Mouse (Mus musculus): ENCODE results near the gene Ip6k1.

Ip6k1 gene

DNA sequence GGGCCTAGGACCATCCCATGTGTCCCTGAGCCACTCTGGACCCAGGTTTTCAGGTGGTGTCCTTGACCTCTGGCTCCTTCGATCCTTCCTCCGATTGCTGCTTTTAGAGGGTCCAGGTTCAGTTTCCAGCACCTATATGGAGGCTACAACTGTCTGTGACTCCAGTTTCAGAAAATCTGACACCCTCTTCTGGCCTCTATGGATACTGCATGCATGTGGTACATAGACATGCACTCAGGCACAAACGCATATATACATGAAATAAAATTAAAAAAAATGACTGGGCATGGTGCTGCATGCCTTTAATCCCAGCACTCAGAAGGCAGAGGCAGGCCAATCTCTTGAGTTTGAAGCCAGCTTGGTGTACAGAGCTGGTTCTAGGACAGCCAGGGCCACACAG is 25.6 kb downstream of the Ip6k1 start:
- no peaks in the 10 kb centered on the region for H3K9me3 ChIP-seq (ENCODE audit: low read length)
- TF ChIP-seq CTCF (conservative IDR thresholded peaks at IDR 0.05; ENCODE audit: low read length) (peak; percentile 31; the same call in 1 of the 2 replicates), NANOG (IDR thresholded peaks at IDR 0.05; ENCODE audit: borderline replicate concordance, low read length) (no peak)
- no peaks in the 10 kb centered on the region for H3K27me3 ChIP-seq (ENCODE audit: insufficient read depth, low read length)
- H3K4me1 ChIP-seq (replicated peaks; ENCODE audit: low read depth, low read length), result peaks cover 45% of the 10 kb centered on the region
- H3K4me3 ChIP-seq (replicated peaks; ENCODE audit: low read length), result no peak overlapping the region
- peaks cover 60% of the 10 kb centered on the region for H3K36me3 ChIP-seq (ENCODE audit: insufficient read depth, low read length)

GRCm38 (mm10) chr9:108032126-108032525 is 29.8 kb downstream of the Ip6k1 start:
- 0 out of 2 replicates have a peak overlapping the region, but pooled peaks have one; percentile 26 for H3K4me3 ChIP-seq (replicated peaks; ENCODE audit: low read length)
- TF ChIP-seq CTCF (conservative IDR thresholded peaks at IDR 0.05; ENCODE audit: low read length) (no peak), NANOG (IDR thresholded peaks at IDR 0.05; ENCODE audit: borderline replicate concordance, low read length) (no peak), POU5F1 (IDR thresholded peaks at IDR 0.05; ENCODE audit: borderline replicate concordance, low read length) (no peak)
- peaks cover 57% of the 10 kb centered on the region for H3K36me3 ChIP-seq (ENCODE audit: insufficient read depth, low read length)
- no peaks in the 10 kb centered on the region for H3K27me3 ChIP-seq (ENCODE audit: insufficient read depth, low read length)
- peaks cover 56% of the 10 kb centered on the region for H3K4me1 ChIP-seq (replicated peaks; ENCODE audit: low read depth, low read length)
- H3K9me3 ChIP-seq (ENCODE audit: low read length), result no peaks in the 10 kb centered on the region

GRCm38 (mm10) chr9:108035331-108036156 is 33.2 kb downstream of the Ip6k1 start:
- Histone ChIP-seq H3K27me3 (ENCODE audit: insufficient read depth, low read length) (no peaks in the 10 kb centered on the region), H3K36me3 (ENCODE audit: insufficient read depth, low read length) (peaks cover 61% of the 10 kb centered on the region)

DNA sequence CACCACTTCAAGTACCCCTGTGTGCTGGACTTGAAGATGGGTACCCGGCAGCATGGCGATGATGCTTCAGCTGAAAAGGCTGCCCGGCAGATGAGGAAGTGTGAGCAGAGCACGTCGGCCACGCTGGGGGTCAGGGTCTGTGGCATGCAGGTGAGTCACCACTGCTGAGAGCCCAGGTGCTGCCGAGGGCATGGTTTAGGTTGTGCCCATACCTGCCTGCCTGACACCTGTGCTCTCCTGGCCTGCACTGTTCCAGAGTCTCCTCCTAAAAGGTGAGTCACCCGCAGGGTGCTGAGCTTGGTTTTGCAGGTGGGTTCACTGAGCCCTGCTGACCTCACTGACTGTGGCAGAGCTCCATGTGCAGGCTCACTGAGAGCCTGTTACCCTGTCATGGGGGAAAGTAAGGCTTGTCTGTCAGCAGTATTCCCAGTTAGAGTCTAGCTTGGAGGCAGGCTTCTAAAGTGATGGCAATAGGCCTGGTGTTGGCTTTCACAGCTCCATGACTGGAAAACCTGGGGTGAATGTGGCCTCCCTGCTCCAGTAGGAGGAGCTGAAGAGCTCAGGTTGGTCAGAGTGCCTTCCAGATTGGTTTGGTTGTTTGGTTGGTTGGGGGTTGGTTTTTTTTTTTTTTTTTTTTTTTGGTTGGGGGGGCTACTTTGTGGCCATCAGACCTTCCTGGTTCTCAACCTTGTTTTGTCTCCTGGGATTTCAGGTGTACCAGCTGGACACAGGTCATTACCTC is 42.6 kb downstream of the Ip6k1 start:
- no peak overlapping the region for H3K4me3 ChIP-seq (replicated peaks; ENCODE audit: low read length)
- no peaks in the 10 kb centered on the region for H3K9me3 ChIP-seq (ENCODE audit: low read length)
- peak; percentile 56 for TF ChIP-seq CTCF (conservative IDR thresholded peaks at IDR 0.05; ENCODE audit: low read length)
- TF ChIP-seq POU5F1 (IDR thresholded peaks at IDR 0.05; ENCODE audit: borderline replicate concordance, low read length), result no peak
- TF ChIP-seq NANOG (IDR thresholded peaks at IDR 0.05; ENCODE audit: borderline replicate concordance, low read length), result no peak
- H3K4me1 ChIP-seq (replicated peaks; ENCODE audit: low read depth, low read length), result peaks cover 47% of the 10 kb centered on the region
- peaks cover 67% of the 10 kb centered on the region for H3K36me3 ChIP-seq (ENCODE audit: insufficient read depth, low read length)
- no peaks in the 10 kb centered on the region for H3K27me3 ChIP-seq (ENCODE audit: insufficient read depth, low read length)

More at GRCm38 (mm10) chr9:108035331-108036156, 33.2 kb downstream of the Ip6k1 start:
- TF ChIP-seq POU5F1 (IDR thresholded peaks at IDR 0.05; ENCODE audit: borderline replicate concordance, low read length) (no peak), CTCF (conservative IDR thresholded peaks at IDR 0.05; ENCODE audit: low read length) (no peak), NANOG (IDR thresholded peaks at IDR 0.05; ENCODE audit: borderline replicate concordance, low read length) (no peak)
- Histone ChIP-seq H3K4me1 (replicated peaks; ENCODE audit: low read depth, low read length) (peaks cover 42% of the 10 kb centered on the region), H3K9me3 (ENCODE audit: low read length) (no peaks in the 10 kb centered on the region), H3K4me3 (replicated peaks; ENCODE audit: low read length) (no peak overlapping the region)

DNA sequence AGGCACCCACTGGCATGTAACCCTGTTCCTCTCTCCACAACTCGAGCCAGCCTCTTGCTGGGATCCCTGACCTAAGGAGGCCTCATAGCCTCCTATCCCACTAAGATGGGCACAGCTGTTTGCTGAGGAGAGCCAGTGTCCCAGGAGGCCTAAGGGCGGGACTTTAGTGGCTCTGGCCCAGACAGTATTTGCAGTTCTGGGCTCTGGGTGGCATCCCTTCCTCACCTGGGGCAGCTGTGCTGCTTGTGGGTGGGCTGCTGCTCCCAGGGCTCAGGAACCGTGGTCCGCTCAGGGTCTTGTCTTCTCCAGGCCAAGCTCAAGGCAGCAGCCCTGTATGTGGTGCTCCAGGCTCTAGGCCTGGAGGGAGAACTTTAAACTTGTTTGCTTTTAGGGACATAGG is 44.3 kb downstream of the Ip6k1 start:
- H3K4me3 ChIP-seq (replicated peaks; ENCODE audit: low read length), result no peak overlapping the region
- no peaks in the 10 kb centered on the region for H3K27me3 ChIP-seq (ENCODE audit: insufficient read depth, low read length)
- H3K36me3 ChIP-seq (ENCODE audit: insufficient read depth, low read length), result peaks cover 72% of the 10 kb centered on the region
- no peaks in the 10 kb centered on the region for H3K9me3 ChIP-seq (ENCODE audit: low read length)
- TF ChIP-seq POU5F1 (IDR thresholded peaks at IDR 0.05; ENCODE audit: borderline replicate concordance, low read length) (no peak), CTCF (conservative IDR thresholded peaks at IDR 0.05; ENCODE audit: low read length) (no peak), NANOG (IDR thresholded peaks at IDR 0.05; ENCODE audit: borderline replicate concordance, low read length) (no peak)
- peaks cover 64% of the 10 kb centered on the region for H3K4me1 ChIP-seq (replicated peaks; ENCODE audit: low read depth, low read length)

DNA sequence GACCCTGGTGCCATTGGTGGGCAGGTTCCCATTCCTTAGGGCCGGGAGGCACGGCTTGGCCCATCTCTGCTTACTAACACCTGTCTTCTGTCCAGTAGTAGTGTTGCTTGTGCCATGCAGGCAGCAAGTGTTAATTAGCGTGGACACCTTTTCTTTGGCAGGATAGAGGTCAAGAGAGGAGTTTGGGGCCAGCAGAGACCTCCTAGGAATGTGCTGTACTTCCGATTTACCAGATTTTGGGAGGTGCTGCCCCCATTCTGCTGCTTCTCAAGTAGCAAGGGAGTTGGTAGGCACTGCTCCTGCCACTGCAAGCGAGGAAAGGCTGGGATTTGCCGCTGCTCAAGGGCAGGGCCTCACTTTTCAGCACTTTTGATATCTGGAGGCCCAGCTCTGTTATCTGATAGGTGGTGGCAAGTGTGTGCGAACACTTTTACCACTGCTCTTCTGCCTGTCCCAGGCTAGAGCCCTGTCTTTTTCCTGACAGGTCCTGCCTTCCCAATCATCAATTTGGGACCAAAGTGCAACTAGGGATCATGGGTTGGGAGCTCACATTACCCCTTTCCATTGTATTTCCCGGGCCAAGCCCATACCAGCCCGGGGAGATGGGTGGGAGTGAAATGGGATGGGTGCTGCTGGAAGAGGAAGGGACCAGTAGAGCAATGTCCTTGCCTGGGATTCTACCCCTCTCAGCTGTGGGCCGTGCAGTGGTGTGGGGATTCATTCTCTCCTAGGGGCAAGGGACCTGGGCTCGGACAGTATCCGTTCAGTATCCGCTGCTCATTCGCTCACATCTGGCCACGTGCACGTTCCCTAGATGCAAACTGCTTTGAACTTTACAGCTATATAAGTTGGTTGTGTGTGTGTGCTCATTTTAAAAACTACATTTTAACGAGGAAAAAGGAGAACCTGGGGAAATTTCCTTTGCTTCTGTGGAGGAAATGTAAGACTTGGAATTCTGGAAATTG is 45.6 kb downstream of the Ip6k1 start:
- TF ChIP-seq NANOG (IDR thresholded peaks at IDR 0.05; ENCODE audit: borderline replicate concordance, low read length), result no peak
- TF ChIP-seq CTCF (conservative IDR thresholded peaks at IDR 0.05; ENCODE audit: low read length), result no peak
- no peak for TF ChIP-seq POU5F1 (IDR thresholded peaks at IDR 0.05; ENCODE audit: borderline replicate concordance, low read length)
- Histone ChIP-seq H3K27me3 (ENCODE audit: insufficient read depth, low read length) (no peaks in the 10 kb centered on the region), H3K4me3 (replicated peaks; ENCODE audit: low read length) (peak overlapping the region; percentile 80), H3K9me3 (ENCODE audit: low read length) (no peaks in the 10 kb centered on the region), H3K4me1 (replicated peaks; ENCODE audit: low read depth, low read length) (peaks cover 76% of the 10 kb centered on the region), H3K36me3 (ENCODE audit: insufficient read depth, low read length) (peaks cover 69% of the 10 kb centered on the region)

GRCm38 (mm10) chr9:108048566-108048955 is 46.3 kb downstream of the Ip6k1 start:
- Histone ChIP-seq H3K9me3 (ENCODE audit: low read length) (no peaks in the 10 kb centered on the region), H3K27me3 (ENCODE audit: insufficient read depth, low read length) (no peaks in the 10 kb centered on the region), H3K36me3 (ENCODE audit: insufficient read depth, low read length) (peaks cover 64% of the 10 kb centered on the region), H3K4me1 (replicated peaks; ENCODE audit: low read depth, low read length) (peaks cover 82% of the 10 kb centered on the region), H3K4me3 (replicated peaks; ENCODE audit: low read length) (peak overlapping the region; percentile 80)
- TF ChIP-seq CTCF (conservative IDR thresholded peaks at IDR 0.05; ENCODE audit: low read length) (no peak), NANOG (IDR thresholded peaks at IDR 0.05; ENCODE audit: borderline replicate concordance, low read length) (no peak), POU5F1 (IDR thresholded peaks at IDR 0.05; ENCODE audit: borderline replicate concordance, low read length) (no peak)
